Mouse (Mus musculus): ENCODE measurements around the gene Ptprg. TPM values are rescaled to one million over a fixed set of nuclear protein-coding genes. Genes with fewer than 3 reads are reported as not detected.

Ptprg gene
- total and polyA plus RNA-seq, 2 experiments from 2014 or later = 8.7 to 63.4 TPM

- Histone ChIP-seq H3K27ac (ENCODE audit: low read depth) (peak overlapping the region; percentile 27; the same call in 1 of the 2 replicates), H3K27me3 (ENCODE audit: control insufficient read depth, insufficient read depth, low read length) (no peaks in the 10 kb centered on the region), H3K36me3 (replicated peaks; ENCODE audit: control insufficient read depth, insufficient read depth, low read length) (no peaks in the 10 kb centered on the region), H3K4me3 (ENCODE audit: low read depth, low read length) (no peak overlapping the region), H3K4me2 (ENCODE audit: low read depth, low read length) (no peak overlapping the region), H3K9me3 (replicated peaks; ENCODE audit: control insufficient read depth, low read length) (no peaks in the 10 kb centered on the region), H3K9ac (replicated peaks; ENCODE audit: low read depth, low read length) (no peak overlapping the region), H3K4me1 (ENCODE audit: control insufficient read depth, insufficient read depth) (peaks cover 53% of the 10 kb centered on the region)
- ATAC-seq (ENCODE audit: insufficient read depth, low read depth) = no peak
- 18% methylated on average over 6 of the region's 6 CpGs for WGBS
- TF ChIP-seq CTCF (IDR thresholded peaks at IDR 0.05; ENCODE audit: low read depth) (no peak), EP300 (IDR thresholded peaks at IDR 0.05; ENCODE audit: low read depth) (no peak)
- no peak for DNase-seq (ENCODE audit: low spot score)
Measured at GRCm38 (mm10) chr14:11868636-11869035, 315.3 kb downstream of the Ptprg start.

- no peaks in the 10 kb centered on the region for H3K36me3 ChIP-seq (replicated peaks; ENCODE audit: control insufficient read depth, insufficient read depth, low read length)
- DNase-seq (ENCODE audit: low spot score) (no peak), ATAC-seq (ENCODE audit: insufficient read depth, low read depth) (no peak)
- no peak overlapping the region for H3K27ac ChIP-seq (ENCODE audit: low read depth)
- H3K4me1 ChIP-seq (ENCODE audit: control insufficient read depth, insufficient read depth) = peaks cover 46% of the 10 kb centered on the region
- no peak overlapping the region for H3K9ac ChIP-seq (replicated peaks; ENCODE audit: low read depth, low read length)
- no peak overlapping the region for H3K4me2 ChIP-seq (ENCODE audit: low read depth, low read length)
- WGBS = 52% methylated on average over 8 of the region's 8 CpGs
- H3K9me3 ChIP-seq (replicated peaks; ENCODE audit: control insufficient read depth, low read length) = no peaks in the 10 kb centered on the region
- TF ChIP-seq CTCF (IDR thresholded peaks at IDR 0.05; ENCODE audit: low read depth) (no peak), EP300 (IDR thresholded peaks at IDR 0.05; ENCODE audit: low read depth) (no peak)
- H3K27me3 ChIP-seq (ENCODE audit: control insufficient read depth, insufficient read depth, low read length) = no peaks in the 10 kb centered on the region
- H3K4me3 ChIP-seq (ENCODE audit: low read depth, low read length) = no peak overlapping the region
Measured at GRCm38 (mm10) chr14:11871752-11872344, 318.5 kb downstream of the Ptprg start.

GRCm38 (mm10) chr14:11874266-11874665 is 320.9 kb downstream of the Ptprg start:
- ATAC-seq (ENCODE audit: insufficient read depth, low read depth) = peak; percentile 64
- H3K4me3 ChIP-seq (ENCODE audit: low read depth, low read length) = no peak overlapping the region
- no peak for TF ChIP-seq CTCF (IDR thresholded peaks at IDR 0.05; ENCODE audit: low read depth)
- no peak for TF ChIP-seq EP300 (IDR thresholded peaks at IDR 0.05; ENCODE audit: low read depth)
- H3K27ac ChIP-seq (ENCODE audit: low read depth) = peak overlapping the region; percentile 50; the same call in 1 of the 2 replicates
- no peak overlapping the region for H3K9ac ChIP-seq (replicated peaks; ENCODE audit: low read depth, low read length)
- no peaks in the 10 kb centered on the region for H3K9me3 ChIP-seq (replicated peaks; ENCODE audit: control insufficient read depth, low read length)
- H3K4me2 ChIP-seq (ENCODE audit: low read depth, low read length) = no peak overlapping the region
- peak; percentile 60 for DNase-seq (ENCODE audit: low spot score)
- H3K27me3 ChIP-seq (ENCODE audit: control insufficient read depth, insufficient read depth, low read length) = no peaks in the 10 kb centered on the region
- WGBS = 36% methylated on average over 6 of the region's 6 CpGs
- peaks cover 38% of the 10 kb centered on the region for H3K4me1 ChIP-seq (ENCODE audit: control insufficient read depth, insufficient read depth)
- H3K36me3 ChIP-seq (replicated peaks; ENCODE audit: control insufficient read depth, insufficient read depth, low read length) = no peaks in the 10 kb centered on the region

- DNase-seq (ENCODE audit: low spot score) = no peak
- ATAC-seq (ENCODE audit: insufficient read depth, low read depth) = no peak
- H3K4me3 ChIP-seq (ENCODE audit: low read depth, low read length) = no peak overlapping the region
- H3K4me2 ChIP-seq (ENCODE audit: low read depth, low read length) = no peak overlapping the region
- TF ChIP-seq CTCF (IDR thresholded peaks at IDR 0.05; ENCODE audit: low read depth) (no peak), EP300 (IDR thresholded peaks at IDR 0.05; ENCODE audit: low read depth) (no peak)
- no peaks in the 10 kb centered on the region for H3K36me3 ChIP-seq (replicated peaks; ENCODE audit: control insufficient read depth, insufficient read depth, low read length)
- H3K9me3 ChIP-seq (replicated peaks; ENCODE audit: control insufficient read depth, low read length) = no peaks in the 10 kb centered on the region
- peak overlapping the region; percentile 28 for H3K27ac ChIP-seq (ENCODE audit: low read depth)
- 71% methylated on average over 11 of the region's 11 CpGs for WGBS
- no peak overlapping the region for H3K9ac ChIP-seq (replicated peaks; ENCODE audit: low read depth, low read length)
- peaks cover 45% of the 10 kb centered on the region for H3K4me1 ChIP-seq (ENCODE audit: control insufficient read depth, insufficient read depth)
- H3K27me3 ChIP-seq (ENCODE audit: control insufficient read depth, insufficient read depth, low read length) = no peaks in the 10 kb centered on the region
Measured at GRCm38 (mm10) chr14:11874960-11875889, 321.9 kb downstream of the Ptprg start.

GRCm38 (mm10) chr14:11881082-11881481 is 327.8 kb downstream of the Ptprg start:
- peaks cover 46% of the 10 kb centered on the region for H3K4me1 ChIP-seq (ENCODE audit: control insufficient read depth, insufficient read depth)
- no peak overlapping the region for H3K4me2 ChIP-seq (ENCODE audit: low read depth, low read length)
- DNase-seq (ENCODE audit: low spot score) = no peak

More at GRCm38 (mm10) chr14:11881082-11881481, 327.8 kb downstream of the Ptprg start:
- ATAC-seq (ENCODE audit: insufficient read depth, low read depth) = no peak
- Histone ChIP-seq H3K27ac (ENCODE audit: low read depth) (peak overlapping the region; percentile 32), H3K9me3 (replicated peaks; ENCODE audit: control insufficient read depth, low read length) (no peaks in the 10 kb centered on the region), H3K9ac (replicated peaks; ENCODE audit: low read depth, low read length) (no peak overlapping the region), H3K27me3 (ENCODE audit: control insufficient read depth, insufficient read depth, low read length) (no peaks in the 10 kb centered on the region), H3K36me3 (replicated peaks; ENCODE audit: control insufficient read depth, insufficient read depth, low read length) (no peaks in the 10 kb centered on the region), H3K4me3 (ENCODE audit: low read depth, low read length) (no peak overlapping the region)
- 58% methylated on average over 3 of the region's 3 CpGs for WGBS
- TF ChIP-seq EP300 (IDR thresholded peaks at IDR 0.05; ENCODE audit: low read depth) (peak; percentile 52; the same call in 1 of the 2 replicates), CTCF (IDR thresholded peaks at IDR 0.05; ENCODE audit: low read depth) (no peak)
